Mouse (Mus musculus): ENCODE results near the gene Pik3ca. TPM values are rescaled to one million over a fixed set of nuclear protein-coding genes. Genes with fewer than 3 reads are reported as not detected.

Gene Pik3ca
- polyA plus RNA-seq, 1 experiment from 2014 or later: 16.2 TPM

GRCm38 (mm10) chr3:32495856-32496710 lies 98.6 kb downstream of the Pik3ca start:
- Histone ChIP-seq H3K4me2 (replicated peaks; ENCODE audit: low read depth, low read length) (no peak overlapping the region), H3K36me3 (ENCODE audit: control insufficient read depth, insufficient read depth, low read length) (no peaks in the 10 kb centered on the region), H3K9me3 (ENCODE audit: control insufficient read depth, low read length) (no peaks in the 10 kb centered on the region), H3K4me1 (ENCODE audit: control insufficient read depth, insufficient read depth, low read length) (no peaks in the 10 kb centered on the region), H3K27me3 (ENCODE audit: control insufficient read depth, insufficient read depth, low read length) (no peaks in the 10 kb centered on the region), H3K9ac (ENCODE audit: low read depth, low read length) (no peak overlapping the region; the same call in 1 of the 2 replicates), H3K4me3 (ENCODE audit: low read length) (no peak overlapping the region), H3K27ac (ENCODE audit: low read depth, low read length) (no peak overlapping the region)
- ATAC-seq (ENCODE audit: low FRiP score, low TSS enrichment): no peak
- WGBS: 68% methylated on average over 8 of the region's 8 CpGs

- no peak overlapping the region for H3K4me3 ChIP-seq (ENCODE audit: low read length)
- no peaks in the 10 kb centered on the region for H3K4me1 ChIP-seq (ENCODE audit: control insufficient read depth, insufficient read depth, low read length)
- no peak overlapping the region for H3K9ac ChIP-seq (ENCODE audit: low read depth, low read length)
- no peak overlapping the region for H3K27ac ChIP-seq (ENCODE audit: low read depth, low read length)
- H3K9me3 ChIP-seq (ENCODE audit: control insufficient read depth, low read length): no peaks in the 10 kb centered on the region
- no peaks in the 10 kb centered on the region for H3K27me3 ChIP-seq (ENCODE audit: control insufficient read depth, insufficient read depth, low read length)
- 100% methylated on average over 1 of the region's 1 CpGs for WGBS
- ATAC-seq (ENCODE audit: low FRiP score, low TSS enrichment): no peak
- H3K36me3 ChIP-seq (ENCODE audit: control insufficient read depth, insufficient read depth, low read length): no peaks in the 10 kb centered on the region
- no peak overlapping the region for H3K4me2 ChIP-seq (replicated peaks; ENCODE audit: low read depth, low read length)
Measured at GRCm38 (mm10) chr3:32496711-32497070, 99.2 kb downstream of the Pik3ca start.

GRCm38 (mm10) chr3:32500346-32500745 lies 102.9 kb downstream of the Pik3ca start:
- H3K27ac ChIP-seq (ENCODE audit: low read depth, low read length): no peak overlapping the region
- no peaks in the 10 kb centered on the region for H3K27me3 ChIP-seq (ENCODE audit: control insufficient read depth, insufficient read depth, low read length)
- WGBS: 93% methylated on average over 2 of the region's 2 CpGs
- H3K4me1 ChIP-seq (ENCODE audit: control insufficient read depth, insufficient read depth, low read length): no peaks in the 10 kb centered on the region
- ATAC-seq (ENCODE audit: low FRiP score, low TSS enrichment): no peak
- H3K9ac ChIP-seq (ENCODE audit: low read depth, low read length): no peak overlapping the region
- H3K4me2 ChIP-seq (replicated peaks; ENCODE audit: low read depth, low read length): no peak overlapping the region
- H3K4me3 ChIP-seq (ENCODE audit: low read length): no peak overlapping the region
- H3K9me3 ChIP-seq (ENCODE audit: control insufficient read depth, low read length): no peaks in the 10 kb centered on the region
- no peaks in the 10 kb centered on the region for H3K36me3 ChIP-seq (ENCODE audit: control insufficient read depth, insufficient read depth, low read length)

- Histone ChIP-seq H3K4me3 (ENCODE audit: low read length) (no peak overlapping the region), H3K36me3 (ENCODE audit: control insufficient read depth, insufficient read depth, low read length) (no peaks in the 10 kb centered on the region), H3K27ac (ENCODE audit: low read depth, low read length) (no peak overlapping the region), H3K4me1 (ENCODE audit: control insufficient read depth, insufficient read depth, low read length) (no peaks in the 10 kb centered on the region), H3K9me3 (ENCODE audit: control insufficient read depth, low read length) (no peaks in the 10 kb centered on the region), H3K9ac (ENCODE audit: low read depth, low read length) (no peak overlapping the region), H3K4me2 (replicated peaks; ENCODE audit: low read depth, low read length) (no peak overlapping the region), H3K27me3 (ENCODE audit: control insufficient read depth, insufficient read depth, low read length) (no peaks in the 10 kb centered on the region)
- 67% methylated on average over 3 of the region's 3 CpGs for WGBS
- no peak for ATAC-seq (ENCODE audit: low FRiP score, low TSS enrichment)
Measured at GRCm38 (mm10) chr3:32505841-32506240, 108.4 kb downstream of the Pik3ca start.

DNA sequence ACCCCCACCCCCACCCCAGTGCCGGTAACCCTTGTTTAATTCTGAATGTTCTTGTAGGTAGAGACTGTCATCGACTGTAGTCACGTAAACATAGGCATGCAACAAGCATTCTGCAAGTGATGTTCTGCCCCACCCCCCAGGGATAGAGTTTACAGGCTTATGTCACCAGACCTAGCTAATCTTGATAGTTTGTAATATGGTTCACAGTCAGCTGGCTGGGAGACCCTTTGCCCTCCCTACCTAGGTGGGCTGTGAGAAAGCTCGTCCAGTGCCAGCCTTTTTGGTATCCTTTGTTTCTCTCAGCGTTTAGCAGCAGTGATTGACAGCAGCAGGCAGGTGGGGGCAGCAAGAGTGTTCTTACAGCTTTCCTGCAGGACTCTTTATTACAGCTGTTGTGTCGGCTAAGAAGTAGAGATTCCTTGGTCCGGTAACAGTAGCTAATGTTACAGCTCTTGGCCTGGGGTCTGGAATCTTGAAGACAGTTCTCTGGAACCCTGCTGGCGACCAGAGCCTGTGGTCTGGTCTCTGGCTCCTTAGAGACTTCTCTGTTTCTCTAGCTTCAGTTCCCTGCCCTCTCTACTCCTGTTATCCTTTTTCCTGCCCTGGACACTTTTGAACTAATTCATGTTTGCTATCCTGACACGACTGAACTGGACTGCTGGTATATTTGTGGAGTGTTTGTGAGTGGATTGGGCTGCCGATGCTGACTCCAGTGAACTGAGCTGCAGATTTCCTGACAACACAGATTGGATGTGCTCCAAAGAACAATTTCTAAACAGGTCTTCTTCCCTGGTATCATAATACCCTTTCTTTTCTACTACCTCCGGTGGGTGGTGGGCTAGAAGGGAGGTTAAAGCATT lies 109.1 kb downstream of the Pik3ca start:
- Histone ChIP-seq H3K27ac (ENCODE audit: low read depth, low read length) (no peak overlapping the region), H3K4me1 (ENCODE audit: control insufficient read depth, insufficient read depth, low read length) (no peaks in the 10 kb centered on the region), H3K9ac (ENCODE audit: low read depth, low read length) (no peak overlapping the region), H3K36me3 (ENCODE audit: control insufficient read depth, insufficient read depth, low read length) (no peaks in the 10 kb centered on the region), H3K4me2 (replicated peaks; ENCODE audit: low read depth, low read length) (no peak overlapping the region), H3K4me3 (ENCODE audit: low read length) (no peak overlapping the region), H3K9me3 (ENCODE audit: control insufficient read depth, low read length) (no peaks in the 10 kb centered on the region), H3K27me3 (ENCODE audit: control insufficient read depth, insufficient read depth, low read length) (no peaks in the 10 kb centered on the region)
- ATAC-seq (ENCODE audit: low FRiP score, low TSS enrichment): no peak
- 68% methylated on average over 11 of the region's 11 CpGs for WGBS

DNA sequence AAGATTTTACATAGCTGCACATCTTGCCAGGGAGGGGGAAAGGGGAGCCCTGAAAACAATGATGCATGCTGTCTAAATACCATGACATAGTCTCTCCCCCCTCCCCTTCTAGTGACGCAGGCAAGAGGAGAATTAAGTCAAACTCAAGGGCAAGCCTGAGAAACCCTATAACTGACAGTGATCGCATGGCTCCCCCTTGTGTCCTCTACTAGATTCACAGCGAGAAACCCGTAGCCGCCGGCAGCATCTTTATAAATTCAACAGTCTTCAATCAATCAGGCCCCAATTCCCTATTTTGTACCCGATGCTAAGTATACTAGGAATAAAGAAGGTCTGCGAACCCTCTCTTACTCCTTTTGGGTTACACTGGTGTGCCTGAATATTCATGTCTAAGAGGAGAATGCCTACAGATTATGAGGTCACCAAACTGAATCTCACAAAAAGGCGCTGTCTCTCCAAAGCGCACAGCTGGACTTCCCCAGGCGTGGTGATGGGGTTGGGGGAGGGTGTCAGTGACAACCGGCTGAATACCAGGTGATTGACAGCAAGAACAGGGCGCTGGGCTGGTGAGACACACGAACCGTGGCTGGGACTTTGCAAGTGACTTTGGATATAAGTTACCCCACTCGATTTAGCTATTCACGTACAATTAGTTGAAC lies 111.3 kb downstream of the Pik3ca start:
- Histone ChIP-seq H3K9ac (ENCODE audit: low read depth, low read length) (no peak overlapping the region), H3K4me3 (ENCODE audit: low read length) (peak overlapping the region; percentile 15; the same call in 1 of the 2 replicates)
- 3% methylated on average over 17 of the region's 17 CpGs for WGBS

GRCm38 (mm10) chr3:32509496-32510374 lies 112.3 kb downstream of the Pik3ca start, which contains the start of gene Zfp639:
Gene Zfp639 (plus strand): TSS chr3:32510259.
- ATAC-seq (ENCODE audit: low FRiP score, low TSS enrichment): no peak
- H3K4me1 ChIP-seq (ENCODE audit: control insufficient read depth, insufficient read depth, low read length): no peaks in the 10 kb centered on the region
- H3K4me3 ChIP-seq (ENCODE audit: low read length): peak within 1 kb of the TSS; percentile 84
- H3K27me3 ChIP-seq (ENCODE audit: control insufficient read depth, insufficient read depth, low read length): no peaks in the 10 kb centered on the region
- no peaks in the 10 kb centered on the region for H3K9me3 ChIP-seq (ENCODE audit: control insufficient read depth, low read length)
- WGBS: 5% methylated on average over 24 of the region's 24 CpGs
- no peaks in the 10 kb centered on the region for H3K36me3 ChIP-seq (ENCODE audit: control insufficient read depth, insufficient read depth, low read length)
- H3K27ac ChIP-seq (ENCODE audit: low read depth, low read length): peak within 1 kb of the TSS; percentile 83
- H3K9ac ChIP-seq (ENCODE audit: low read depth, low read length): peak within 1 kb of the TSS; percentile 89
- H3K4me2 ChIP-seq (replicated peaks; ENCODE audit: low read depth, low read length): peak within 1 kb of the TSS; percentile 47

More for the DNA sequence above, 111.3 kb downstream of the Pik3ca start:
- ATAC-seq (ENCODE audit: low FRiP score, low TSS enrichment): no peak
- no peak overlapping the region for H3K27ac ChIP-seq (ENCODE audit: low read depth, low read length)
- H3K4me2 ChIP-seq (replicated peaks; ENCODE audit: low read depth, low read length): peak overlapping the region; percentile 47
- H3K27me3 ChIP-seq (ENCODE audit: control insufficient read depth, insufficient read depth, low read length): no peaks in the 10 kb centered on the region
- no peaks in the 10 kb centered on the region for H3K4me1 ChIP-seq (ENCODE audit: control insufficient read depth, insufficient read depth, low read length)
- no peaks in the 10 kb centered on the region for H3K36me3 ChIP-seq (ENCODE audit: control insufficient read depth, insufficient read depth, low read length)
- H3K9me3 ChIP-seq (ENCODE audit: control insufficient read depth, low read length): no peaks in the 10 kb centered on the region
